Mouse (Mus musculus) T-helper 17 cell (primary cell): ENCODE measurements around the gene Fhit.

ENCODE experiments used
- in situ Hi-C, 2 experiments: fragments of 300-600 bp; cut with MboI, MseI; formaldehyde crosslinking; loops; 1 replicate in 1 of 2; 2 replicates in 1 of 2; pipeline ENCODE4 v1.15.1; 2025; ENCODE audit warnings: high pct_unique_total_duplicates in 2 of 2

Fhit gene

GRCm38 (mm10) chr14:9721917-9722472 lies 1439.8 kb downstream of the Fhit start:
- in situ Hi-C loops: no loop called here

DNA sequence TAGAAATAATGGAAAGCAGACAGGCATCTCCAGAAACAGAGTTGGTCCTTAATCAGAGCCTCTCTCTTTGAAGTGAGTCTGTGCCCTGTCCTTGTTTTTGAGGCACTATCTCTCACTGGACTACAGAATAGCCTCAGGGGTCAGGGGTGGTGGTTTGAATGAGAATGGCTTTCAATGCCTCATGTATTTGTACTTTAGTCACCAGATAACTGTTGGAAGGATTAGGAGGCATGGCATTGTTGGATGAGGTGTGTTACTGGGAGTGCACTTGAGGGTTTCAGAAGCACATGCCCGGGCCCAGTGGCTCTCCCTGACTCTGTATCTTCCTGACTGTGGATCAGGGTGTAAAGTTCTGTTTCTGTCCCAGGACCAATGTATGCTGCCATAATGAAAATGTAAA lies 1463.2 kb downstream of the Fhit start:
- in situ Hi-C loops: no loop called here

GRCm38 (mm10) chr14:9697101-9697500 lies 1464.7 kb downstream of the Fhit start:
- in situ Hi-C loops: no loop called here

DNA sequence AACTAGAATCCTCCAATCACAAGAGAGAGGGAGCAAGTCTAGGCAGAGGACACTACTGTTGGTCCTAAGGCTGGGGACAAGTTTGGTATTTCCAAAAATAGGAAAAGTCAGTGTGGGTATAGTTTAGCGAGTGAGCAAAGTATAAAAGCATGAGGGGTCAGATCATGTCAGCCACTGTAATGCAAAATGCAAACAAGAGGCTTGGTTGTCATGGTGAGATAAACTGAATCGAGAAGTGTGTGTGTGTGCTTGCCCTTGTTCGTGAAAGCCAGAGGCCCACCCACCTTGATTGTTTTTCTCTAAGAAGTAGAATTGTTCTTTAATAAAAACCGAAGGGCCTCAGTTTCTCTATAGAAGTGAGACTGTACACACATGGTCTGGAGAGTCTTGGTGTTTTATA lies 1465.8 kb downstream of the Fhit start:
- in situ Hi-C loops: no loop called here

- in situ Hi-C loops: no loop called here
These were observed 1466.6 kb downstream of the Fhit start for GRCm38 (mm10) chr14:9695217-9695690.

- in situ Hi-C loops: no loop called here
These were observed 1473.1 kb downstream of the Fhit start for GRCm38 (mm10) chr14:9688664-9689257.

GRCm38 (mm10) chr14:9684362-9684761 lies 1477.5 kb downstream of the Fhit start:
- in situ Hi-C loops: no loop called here

DNA sequence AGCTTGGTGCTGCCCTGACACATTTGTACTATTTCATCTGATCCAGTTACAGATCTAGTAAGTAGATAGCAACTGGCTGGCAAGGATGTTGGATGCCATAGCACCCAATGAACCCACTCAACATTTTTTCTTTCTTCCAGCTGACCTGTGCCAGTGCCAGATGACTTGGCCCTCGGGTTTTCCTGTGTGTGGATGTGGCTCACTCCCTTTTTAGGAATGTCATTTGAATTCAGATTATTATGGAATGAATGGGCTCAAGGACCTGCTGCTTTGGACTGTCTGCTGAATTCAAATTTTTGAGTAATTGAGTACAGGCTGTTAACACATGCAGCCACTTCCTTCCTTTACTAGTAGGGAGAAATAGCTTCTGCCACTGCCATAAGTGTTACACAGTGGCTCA lies 1489.1 kb downstream of the Fhit start:
- in situ Hi-C loops: no loop called here

GRCm38 (mm10) chr14:9671776-9672175 lies 1490.1 kb downstream of the Fhit start:
- in situ Hi-C loops: no loop called here

DNA sequence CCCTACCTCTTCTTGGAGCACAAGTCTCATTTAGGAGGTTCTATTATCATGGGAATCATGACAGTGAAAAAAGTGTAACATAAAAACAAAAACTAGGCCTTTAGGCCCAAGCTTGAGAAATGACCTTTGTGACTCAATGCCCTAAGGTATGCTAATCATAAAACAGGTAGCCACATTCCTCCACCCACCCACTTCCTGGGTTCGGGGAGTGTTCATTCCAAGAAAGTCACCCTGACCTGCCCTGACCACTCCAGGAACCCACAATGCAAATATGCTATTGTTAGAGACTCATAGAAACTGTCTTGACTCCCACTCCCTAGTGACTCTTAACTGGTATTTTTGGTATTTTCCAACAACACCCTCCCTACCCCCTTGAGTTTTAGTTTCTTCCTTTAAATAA lies 1492.1 kb downstream of the Fhit start:
- in situ Hi-C loops: loop anchor here in 1 of 2 experiments (10.0 kb wide), 1 partner anchor 1635 kb away; no protein-coding TSS in a partner anchor

- in situ Hi-C loops: no loop called here
These were observed 1503.4 kb downstream of the Fhit start for GRCm38 (mm10) chr14:9658445-9658844.

DNA sequence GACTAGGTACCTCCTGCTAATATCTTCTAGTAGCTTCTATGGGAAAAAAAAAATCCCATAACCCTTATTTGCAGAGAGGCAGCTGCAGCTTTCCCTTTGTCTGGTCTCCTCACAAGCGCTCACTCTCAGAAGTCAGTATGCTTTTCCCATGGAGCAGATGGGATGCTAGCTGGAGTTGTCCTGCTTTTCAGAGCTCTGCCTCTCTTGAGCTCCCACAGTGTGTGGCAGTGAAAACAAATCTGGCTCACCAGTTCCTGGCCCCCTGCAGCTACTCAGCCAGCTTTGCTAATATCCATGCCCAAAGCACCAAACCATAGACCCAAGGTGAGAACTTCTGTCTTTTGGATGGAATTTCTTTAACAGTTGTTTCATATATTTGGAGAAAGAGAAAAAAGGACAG lies 1510.4 kb downstream of the Fhit start:
- in situ Hi-C loops: no loop called here

DNA sequence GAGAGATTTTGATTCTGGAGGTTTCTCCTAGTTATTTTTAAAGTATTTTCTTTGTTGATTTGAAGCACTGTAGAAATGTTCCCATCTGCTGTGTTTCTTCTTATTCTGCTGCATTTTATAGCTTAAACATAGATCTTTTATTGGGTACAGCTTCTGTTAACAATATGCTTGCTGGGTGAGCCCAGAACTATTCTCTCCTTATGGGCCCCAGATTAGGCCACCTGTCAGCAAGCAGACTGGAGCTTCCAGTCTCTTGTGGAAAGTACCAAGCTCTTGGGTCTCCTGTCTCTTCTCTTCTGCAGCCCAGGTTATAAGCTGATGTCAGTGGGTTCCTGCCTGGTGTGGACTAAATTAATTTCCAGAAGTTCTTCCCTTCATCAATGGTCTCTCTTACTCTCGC lies 1513.4 kb downstream of the Fhit start:
- in situ Hi-C loops: no loop called here

GRCm38 (mm10) chr14:9646233-9646632 lies 1515.6 kb downstream of the Fhit start:
- in situ Hi-C loops: no loop called here

- in situ Hi-C loops: no loop called here
These were observed 1517.3 kb downstream of the Fhit start for GRCm38 (mm10) chr14:9644216-9645166.

DNA sequence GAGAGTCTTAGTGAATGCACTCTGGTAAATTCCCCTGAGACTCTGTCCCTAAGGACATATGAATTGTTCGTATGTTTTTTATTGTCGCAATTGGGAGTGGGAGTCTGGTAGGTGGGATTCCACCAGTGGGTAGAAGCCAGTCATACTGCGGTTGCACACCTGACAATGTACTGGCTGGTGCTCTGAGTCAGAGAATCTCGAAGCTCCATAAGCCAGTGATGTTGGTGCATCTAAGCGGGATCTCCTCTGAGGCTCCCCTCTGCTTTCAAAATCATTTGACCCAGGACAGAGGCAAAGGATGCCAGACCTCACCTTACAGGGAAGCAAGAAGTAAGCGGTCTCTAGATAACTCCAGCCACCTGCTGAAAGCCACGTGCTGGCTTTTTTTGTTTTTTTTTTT lies 1518.1 kb downstream of the Fhit start:
- in situ Hi-C loops: no loop called here

DNA sequence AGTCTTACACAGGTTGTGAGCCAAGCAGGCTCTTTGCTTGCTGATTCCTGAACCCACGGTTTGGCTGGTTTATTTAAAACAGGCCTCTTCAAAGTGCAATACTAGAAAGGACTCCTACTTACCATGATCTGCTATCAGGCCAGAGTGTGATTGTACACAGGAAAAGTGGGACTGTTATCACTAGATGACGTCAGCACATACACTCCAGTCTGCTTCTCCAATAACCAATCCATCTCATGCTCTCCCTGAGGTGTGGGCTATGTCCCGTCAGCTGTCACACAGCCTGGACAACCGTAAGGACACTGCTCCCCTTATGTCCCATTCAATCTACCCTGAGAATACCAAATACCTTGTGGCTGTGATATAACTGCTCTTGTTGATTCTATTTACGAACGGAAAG lies 1519.2 kb downstream of the Fhit start:
- in situ Hi-C loops: no loop called here

DNA sequence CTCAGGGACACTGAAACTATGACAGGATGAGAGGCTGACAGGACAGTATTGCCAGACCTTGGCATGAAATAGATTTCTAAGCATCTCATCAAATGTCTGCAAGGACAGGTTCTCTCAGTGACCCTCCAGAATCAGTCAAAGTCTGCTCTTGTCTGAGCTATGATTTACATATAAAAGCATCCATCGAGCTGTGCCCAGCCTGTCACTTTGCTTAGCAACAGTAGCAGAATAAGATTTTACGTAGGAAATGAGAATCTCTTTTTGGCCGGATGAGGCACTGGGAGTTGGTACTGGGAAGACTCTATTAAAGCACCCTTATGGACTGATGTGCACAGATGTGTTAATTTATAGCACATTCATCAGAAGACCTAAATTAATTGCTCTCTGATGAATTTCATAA lies 1519.8 kb downstream of the Fhit start:
- in situ Hi-C loops: no loop called here

DNA sequence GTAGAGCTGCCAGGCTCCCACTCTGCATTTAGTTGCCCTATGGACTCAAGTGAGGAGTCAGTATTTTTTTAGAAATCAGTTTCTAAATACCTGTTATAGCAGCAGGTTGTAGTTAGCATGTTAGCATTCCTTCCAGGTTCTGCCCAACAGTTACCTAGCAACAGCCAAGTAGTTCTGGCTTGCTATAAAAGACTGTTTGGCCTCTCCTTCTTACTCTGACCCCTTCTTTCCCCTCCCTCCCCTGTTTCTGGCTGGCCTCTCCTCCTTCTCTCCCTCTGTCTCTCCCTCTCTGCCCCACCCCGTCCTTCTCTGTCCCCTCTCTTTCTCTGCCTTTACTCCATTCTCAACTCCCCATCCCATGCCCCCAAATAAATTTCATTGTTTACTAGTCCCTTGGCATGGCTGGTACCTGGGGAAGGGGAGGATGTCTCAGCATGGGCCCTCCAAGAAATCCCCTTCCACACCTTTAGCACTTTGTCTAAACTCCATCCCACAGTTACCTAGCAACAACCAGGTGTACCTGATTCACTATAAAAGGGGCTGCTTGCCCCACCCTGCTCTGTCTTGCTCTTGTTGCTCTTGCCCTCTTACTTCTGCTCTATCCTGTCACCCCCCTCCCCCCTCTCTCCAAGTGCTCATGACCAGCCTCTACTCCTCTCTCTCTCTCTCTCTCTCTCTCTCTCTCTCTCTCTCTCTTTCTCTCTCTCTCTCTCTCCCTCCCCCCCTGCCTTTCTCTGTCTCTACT lies 1527.4 kb downstream of the Fhit start:
- in situ Hi-C loops: loop anchor here in 1 of 2 experiments (10.0 kb wide), 1 partner anchor 1050 kb away; no protein-coding TSS in a partner anchor

- in situ Hi-C loops: loop anchor here in 1 of 2 experiments (10.0 kb wide), 1 partner anchor 1052 kb away; no protein-coding TSS in a partner anchor
These were observed 1529.3 kb downstream of the Fhit start for GRCm38 (mm10) chr14:9632537-9632936.

GRCm38 (mm10) chr14:9623219-9624043 lies 1538.4 kb downstream of the Fhit start:
- in situ Hi-C loops: no loop called here
